Comparison of ENCODE assay signal across 8 mouse cellular contexts in genomic region chr15:60853231-60853999, GRCm38 (mm10). TPM values are rescaled to one million over a fixed set of nuclear protein-coding genes. Genes with fewer than 3 reads are reported as not detected.
DNase-seq lines count a peak whose midpoint lies in the region; ATAC-seq lines count a peak whose summit lies in the region.

Gene Fam84b, minus strand, starts transcription at chr15:60853778.

- peak within 1 kb of the TSS; percentile 16 to 53; a peak in 2 of 4 replicates for H3K27ac ChIP-seq in heart, embryonic 14.5 days (replicated peaks in 1 of 2; ENCODE audit: control insufficient read depth in 1 of 2, insufficient read depth in 1 of 2, low read depth in 2 of 2, low read length in 2 of 2)

- peak within 1 kb of the TSS; percentile 27 for H3K4me2 ChIP-seq in heart, embryonic 14.5 days (ENCODE audit: low read length)

- WGBS in heart, embryonic 14.5 days, result 30% methylated on average over 17 of the region's 17 CpGs

- ATAC-seq in heart, embryonic 14.5 days (ENCODE audit: insufficient number of reproducible peaks, insufficient read depth, low FRiP score, low read depth), result peak; percentile 50; the same call in 1 of the 2 replicates
- ATAC-seq in megakaryocyte, adult 5-6 weeks (ENCODE audit: poor library complexity, severe bottlenecking), result peak; percentile 9

- H3K27me3 ChIP-seq in heart, embryonic 14.5 days (ENCODE audit: control insufficient read depth, insufficient read depth, low read length), result no peaks in the 10 kb centered on the region

- H3K4me1 ChIP-seq in heart, embryonic 14.5 days (ENCODE audit: control insufficient read depth in 2 of 2, insufficient read depth in 2 of 2, low read length in 2 of 2), result peaks cover 7 to 11% of the 10 kb centered on the region in 2 experiments; a peak in 3 of 4 replicates

- H3K36me3 ChIP-seq in heart, embryonic 14.5 days (ENCODE audit: control insufficient read depth, insufficient read depth, low read length), result no peaks in the 10 kb centered on the region

- H3K9ac ChIP-seq in heart, embryonic 14.5 days (ENCODE audit: low read length), result no peak within 1 kb of the TSS

- no peak for DNase-seq in left cerebral cortex, postnatal 14 days (ENCODE audit: low spot score in 2 of 2)
- DNase-seq in left cerebral cortex, adult 11 months (ENCODE audit: low spot score), result no peak
- peak; percentile 60 for DNase-seq in embryo, embryonic 10.5 days (ENCODE audit: low spot score)
- DNase-seq in kidney, postnatal 4 days, result peak; percentile 27 to 45
- no peak for DNase-seq in frontal cortex, postnatal 10 days (ENCODE audit: low spot score in 2 of 2)
- DNase-seq in spleen, postnatal 36 days (ENCODE audit: low spot score in 2 of 2), result no peak

- no peak within 1 kb of the TSS for H3K4me3 ChIP-seq in heart, embryonic 14.5 days (ENCODE audit: control insufficient read depth in 1 of 2, insufficient read depth in 1 of 2, low read depth in 1 of 2, low read length in 2 of 2)

- intact Hi-C loops in left cerebral cortex, postnatal 14 days (cut with DNase I), result no loop called here

- H3K9me3 ChIP-seq in heart, embryonic 14.5 days (ENCODE audit: control insufficient read depth, low read length), result no peaks in the 10 kb centered on the region

RNA-seq across cellular contexts. Expression of gene Fam84b, which starts in this region (rescaled TPM):
- 10 to 100 TPM; 11.7 to 12.0 TPM for total RNA-seq in left cerebral cortex, postnatal 14 days (2021)
- 4.2 and 5.9 TPM in 2 replicates for polyA plus RNA-seq in heart, embryonic 14.5 days (2014; fragmentation: Nextera tagmentation; extraction: Ambion mirVana)
- total RNA-seq in megakaryocyte, adult 5-6 weeks (2015), result 4.1 and 4.6 TPM in 2 replicates
- 3.2 and 3.9 TPM in 2 replicates for total RNA-seq in megakaryocyte, adult 5-6 weeks (2017)

Comparison
In these comparisons a context has a peak if more than half of its experiments do, and no peak if none do; other contexts are left out.
1. DNase-seq: peak in embryo, embryonic 10.5 days (single experiment) and kidney, postnatal 4 days (2 of 2); none in left cerebral cortex, postnatal 14 days (0 of 2), left cerebral cortex, adult 11 months (single experiment), frontal cortex, postnatal 10 days (0 of 2) and spleen, postnatal 36 days (0 of 2).